Mouse (Mus musculus) gastrocnemius, postnatal 10 days (tissue): ENCODE measurements around the gene Tnni1. TPM values are rescaled to one million over a fixed set of nuclear protein-coding genes. Genes with fewer than 3 reads are reported as not detected.
A peak's percentile ranks its signal among the peaks of the same experiment; 100 is the strongest.

Experiments used
- DNase-seq: peaks from one replicate; pipeline ENCODE4 v3.0.0; 2021; ENCODE audit warnings: mixed read lengths
- total RNA-seq, 2 experiments: library from RNA; stranded (reverse); gene quantifications; 2 replicates each; pipeline ENCODE4 v1.2.3; 2021

The Tnni1 gene
- total RNA-seq, 2 experiments from 2014 or later, result 162 to 214 TPM

DNA sequence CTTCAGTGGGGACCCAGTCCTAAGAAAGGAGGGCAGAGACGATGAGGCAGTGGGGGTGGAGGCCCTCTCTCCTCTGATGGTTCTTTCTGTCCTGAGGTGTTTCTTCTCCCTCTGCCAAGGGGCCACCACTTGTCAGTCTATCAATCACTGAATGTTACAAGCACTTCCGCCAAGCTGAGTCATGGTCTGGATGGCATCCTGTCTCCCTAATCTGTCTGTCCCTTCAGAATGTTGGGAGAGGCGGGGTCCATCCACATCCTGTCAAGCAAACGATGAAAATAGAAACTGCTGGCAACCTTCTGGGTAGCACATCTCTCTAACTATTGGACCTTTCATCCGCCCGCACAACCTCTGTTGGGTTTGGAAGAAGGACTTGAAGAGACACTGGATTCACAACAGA, 65.2 kb downstream of the Tnni1 start:
- no peak for DNase-seq

DNA sequence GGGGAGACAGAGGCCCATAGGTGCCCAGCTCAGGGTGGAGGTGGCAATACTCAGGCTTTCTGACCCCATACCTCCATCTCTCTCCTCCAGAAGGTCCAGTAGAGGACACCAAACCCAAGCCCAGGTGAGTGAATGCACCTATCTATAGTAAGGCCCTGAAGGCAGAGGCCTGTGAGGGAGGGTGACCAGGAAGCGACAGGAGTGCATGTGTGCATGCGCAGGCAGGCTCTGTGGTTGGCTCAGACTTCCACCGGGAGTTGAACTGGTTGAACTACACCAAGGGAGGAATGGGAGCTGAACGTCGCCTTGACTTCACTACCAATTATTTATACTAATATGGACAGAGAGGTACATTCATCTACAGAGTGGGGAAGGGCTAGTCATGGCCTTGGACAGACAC, 67.4 kb downstream of the Tnni1 start:
- no peak for DNase-seq

DNA sequence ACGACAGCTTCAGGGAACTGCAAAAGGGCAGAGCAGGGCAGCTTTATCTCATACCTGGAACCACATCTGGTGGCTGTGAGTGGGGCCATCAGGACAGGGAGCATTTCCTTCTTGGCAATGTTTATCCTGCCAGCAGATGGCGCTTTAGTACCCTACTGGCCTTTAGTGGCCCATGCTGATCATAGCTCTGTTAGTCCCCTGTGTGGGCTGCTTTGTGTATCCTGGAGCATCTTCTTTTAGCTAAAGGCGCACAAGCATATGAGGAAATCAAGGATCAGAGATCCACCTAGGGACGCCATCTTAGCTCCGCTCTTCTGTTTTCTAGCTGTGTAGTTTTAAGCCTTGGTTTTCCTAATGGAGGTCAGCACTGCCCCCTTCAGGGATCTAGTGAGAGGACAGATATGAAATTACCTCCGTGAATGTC, 67.9 kb downstream of the Tnni1 start:
- peak; percentile 40 for DNase-seq

DNA sequence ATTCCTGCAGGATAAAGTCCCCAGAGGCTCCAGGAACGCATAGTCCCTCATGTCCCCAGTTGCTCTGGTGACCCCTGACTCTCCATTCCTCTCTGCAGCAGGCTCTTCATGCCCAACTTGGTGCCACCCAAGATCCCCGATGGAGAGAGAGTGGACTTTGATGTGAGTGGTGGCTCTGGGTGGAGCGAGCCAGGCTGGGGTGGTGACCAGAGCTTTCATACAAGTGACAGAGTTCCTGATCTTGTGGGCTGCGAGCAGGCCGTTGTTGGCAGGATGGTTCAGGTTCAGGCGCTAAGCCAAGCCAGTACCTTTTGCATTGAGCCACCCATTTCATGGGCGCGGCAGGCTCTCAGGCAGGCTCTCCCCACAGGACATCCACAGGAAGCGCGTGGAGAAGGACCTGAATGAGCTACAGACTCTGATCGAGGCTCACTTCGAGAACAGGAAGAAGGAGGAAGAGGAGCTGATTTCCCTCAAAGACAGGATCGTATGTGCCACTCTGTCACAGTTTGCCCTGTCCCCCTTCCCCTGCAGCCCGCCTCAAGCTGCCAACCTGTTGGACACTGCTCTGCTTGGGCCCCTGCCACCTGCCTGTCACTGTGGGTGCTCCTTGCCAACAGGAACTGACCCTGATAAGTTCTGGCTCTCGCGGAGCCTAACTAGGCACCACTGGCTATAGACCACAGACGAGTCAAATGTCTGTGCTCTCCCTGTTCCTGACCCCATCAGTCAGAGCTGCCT, 68.5 kb downstream of the Tnni1 start:
- no peak for DNase-seq

DNA sequence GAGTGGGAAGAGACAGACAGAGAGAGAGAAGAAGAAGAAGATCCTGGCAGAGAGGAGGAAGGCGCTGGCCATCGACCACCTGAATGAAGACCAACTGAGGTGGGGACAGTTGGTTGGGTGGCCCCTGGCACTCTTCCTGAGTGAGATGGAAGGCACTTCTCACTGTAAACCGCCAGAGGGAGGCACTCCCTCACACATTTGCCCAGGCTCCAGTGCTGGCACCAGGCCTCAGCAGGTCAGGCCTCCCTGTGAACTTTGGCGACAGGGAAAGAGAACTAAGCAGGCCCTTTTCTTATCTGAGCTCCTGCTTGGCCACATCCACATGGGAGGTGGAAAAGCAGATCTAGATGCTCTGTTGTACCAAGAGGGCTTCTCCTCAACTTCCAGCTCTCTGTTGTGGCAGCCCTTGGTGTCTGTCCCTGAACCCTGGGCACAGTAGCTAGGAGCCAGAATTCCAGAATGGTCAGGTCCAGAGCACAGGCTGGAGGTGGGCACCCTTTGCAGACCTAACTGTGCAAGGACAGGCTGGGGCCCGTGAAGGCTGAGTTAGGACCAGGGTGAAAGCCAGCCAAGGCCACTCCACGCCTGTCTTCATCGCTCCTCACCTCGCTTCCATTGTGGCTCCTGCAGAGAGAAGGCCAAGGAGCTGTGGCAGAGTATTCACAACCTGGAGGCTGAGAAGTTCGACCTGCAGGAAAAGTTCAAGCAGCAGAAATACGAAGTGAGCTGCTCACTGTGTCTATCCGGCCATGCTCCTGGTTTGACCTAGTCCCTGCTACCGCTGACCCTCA, 71.7 kb downstream of the Tnni1 start:
- peak; percentile 62 for DNase-seq

DNA sequence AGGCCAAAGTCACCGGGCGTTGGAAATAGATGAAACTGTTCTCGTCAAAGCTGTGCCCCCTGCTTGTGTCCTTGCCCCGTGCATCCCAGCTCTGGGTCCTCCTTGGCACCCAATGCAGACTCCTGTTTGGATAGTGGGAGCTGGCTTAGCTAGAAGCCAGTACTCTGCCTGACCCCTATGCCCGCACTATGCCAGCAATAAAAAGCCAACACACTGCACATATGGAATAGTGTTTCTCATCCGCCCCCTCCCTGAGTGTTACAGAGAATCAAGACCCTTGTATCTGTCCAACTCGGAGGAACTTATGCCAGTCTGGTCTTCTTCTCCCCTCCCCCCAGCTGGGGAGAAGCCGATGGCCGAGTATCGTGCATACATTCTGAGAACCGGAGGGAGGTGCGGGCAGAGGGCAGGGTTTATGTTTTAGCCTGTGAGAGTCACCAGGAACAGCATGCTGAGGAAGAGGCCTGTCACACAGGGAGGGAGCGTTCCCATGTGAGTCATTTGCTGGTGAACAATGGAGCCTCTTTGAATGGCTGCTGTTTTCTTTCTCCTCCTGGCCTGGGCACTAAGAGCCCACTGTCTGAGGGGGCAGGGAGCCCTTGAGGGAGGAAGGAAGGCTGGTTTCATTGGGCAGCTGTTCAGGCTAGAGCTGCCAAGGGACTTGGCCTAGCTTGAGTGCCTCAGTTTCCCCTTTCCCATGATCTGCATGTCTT, 73.0 kb downstream of the Tnni1 start:
- DNase-seq, result no peak

- DNase-seq, result no peak
These were observed 74.0 kb downstream of the Tnni1 start for GRCm38 (mm10) chr1:135853200-135853599.

GRCm38 (mm10) chr1:135854591-135855343, 75.5 kb downstream of the Tnni1 start:
- no peak for DNase-seq

GRCm38 (mm10) chr1:135855344-135855687, 76.1 kb downstream of the Tnni1 start:
- DNase-seq, result no peak

DNA sequence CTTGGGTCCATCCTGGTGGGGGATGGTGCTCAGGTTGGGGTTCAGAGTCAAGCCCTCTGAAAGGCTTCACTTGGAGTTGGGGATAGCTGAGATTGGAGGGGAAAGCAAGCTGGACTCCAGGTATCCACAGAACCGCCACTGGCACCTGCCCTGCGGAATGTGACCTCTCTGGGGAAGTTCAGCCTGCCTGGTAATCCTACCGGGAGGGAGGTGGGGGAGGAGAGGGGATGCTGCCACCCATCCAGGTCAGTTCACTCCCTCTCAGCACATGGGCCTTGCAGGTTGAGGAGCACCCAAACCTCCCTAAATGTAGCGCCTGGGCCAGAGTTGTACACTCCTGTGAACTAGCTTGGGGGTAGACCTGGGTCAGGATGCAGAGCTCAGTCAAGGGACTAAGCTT, 76.8 kb downstream of the Tnni1 start:
- DNase-seq, result no peak

- DNase-seq, result no peak
These were observed 78.0 kb downstream of the Tnni1 start for GRCm38 (mm10) chr1:135857137-135857775.

- no peak for DNase-seq
These were observed 79.3 kb downstream of the Tnni1 start for GRCm38 (mm10) chr1:135858533-135858932.

Other genes starting within 250 kb of the Tnni1 start
- 10 to 100 TPM; 17.2 to 29.5 TPM for gene Nav1, start 172.1 kb upstream of the Tnni1 start, total RNA-seq
- gene Csrp1, start 59.4 kb upstream of the Tnni1 start, total RNA-seq, result 10 to 100 TPM; 63.5 to 70.3 TPM
- 10 to 100 TPM; 24.1 to 36.7 TPM for gene Phlda3, start 13.3 kb upstream of the Tnni1 start, total RNA-seq
- under 1 TPM; 0.11 to 0.12 TPM for gene Lad1, start 39.2 kb downstream of the Tnni1 start, total RNA-seq
- 10 to 100 TPM; 41.1 to 52.6 TPM for gene Tnnt2, start 56.9 kb downstream of the Tnni1 start, total RNA-seq
- gene Pkp1, start 139.8 kb downstream of the Tnni1 start, total RNA-seq, result under 1 TPM in 1 of 2 experiments, not detected in 1; 0.07 TPM
- gene Igfn1, start 226.9 kb downstream of the Tnni1 start, total RNA-seq, result 10 to 100 TPM; 18.2 to 31.6 TPM
- 10 to 100 TPM; 27.2 to 29.0 TPM for gene Tmem9, start 228.7 kb downstream of the Tnni1 start, total RNA-seq